Mouse (Mus musculus) neural tube, embryonic 13.5 days (tissue): ENCODE results near the gene Ahsg. TPM values are rescaled to one million over a fixed set of nuclear protein-coding genes. Genes with fewer than 3 reads are reported as not detected.

Source experiments
- polyA plus RNA-seq: library from polyadenylated mRNA; unstranded; fragments of >200 nt; fragmentation: Nextera tagmentation; extraction: Ambion mirVana; gene quantifications from 2 replicates; pipeline ENCODE4 v1.2.1, GENCODE M21; 2015

The Ahsg gene
- polyA plus RNA-seq, 1 experiment from 2014 or later, result 0.61 TPM

Other genes with a start within 250 kb of the Ahsg start
- 0.61 and 0.82 TPM in 2 replicates for gene Dgkg, start 234.1 kb upstream of the Ahsg start, polyA plus RNA-seq
- gene Crygs, start 79.7 kb upstream of the Ahsg start, polyA plus RNA-seq, result not detected in 2 replicates
- 22.9 and 25.8 TPM in 2 replicates for gene Tbccd1, start 33.6 kb upstream of the Ahsg start, polyA plus RNA-seq
- gene Dnajb11, start 33.4 kb upstream of the Ahsg start, polyA plus RNA-seq, result 110 and 118 TPM in 2 replicates
- gene Fetub, start 27.1 kb downstream of the Ahsg start, polyA plus RNA-seq, result not detected in 2 replicates
- gene Hrg, start 59.8 kb downstream of the Ahsg start, polyA plus RNA-seq, result 0.25 TPM in 1 of 2 replicates, not detected in the other
- 0.50 and 0.95 TPM in 2 replicates for gene Kng2, start 138.2 kb downstream of the Ahsg start, polyA plus RNA-seq
- gene Kng1, start 166.6 kb downstream of the Ahsg start, polyA plus RNA-seq, result 0.29 TPM in 1 of 2 replicates, not detected in the other
- 333 and 342 TPM in 2 replicates for gene Eif4a2, start 216.2 kb downstream of the Ahsg start, polyA plus RNA-seq
- gene Rfc4, start 236.5 kb downstream of the Ahsg start, polyA plus RNA-seq, result 47.1 and 49.7 TPM in 2 replicates